Mouse (Mus musculus) lung, postnatal 36 days (tissue): ENCODE measurements at regions not wholly inside any gene's neighbourhood (a gene's known extent, or its start where the extent isn't known, plus 50 kb on each side); places are given as distances from the start of the nearest gene placed in this dataset.
A peak's percentile ranks its signal among the peaks of the same experiment; 100 is the strongest.

ENCODE experiments used
- DNase-seq: peaks from one replicate; pipeline ENCODE4 v3.0.0; 2022; ENCODE audit warnings: mixed read lengths

- DNase-seq = no peak
These were observed 272.9 kb downstream of the Matn1 start for GRCm38 (mm10) chr4:131217083-131217482.

- no peak for DNase-seq
These were observed 273.5 kb downstream of the Matn1 start for GRCm38 (mm10) chr4:131217571-131218155.

- no peak for DNase-seq
These were observed 276.8 kb downstream of the Matn1 start for GRCm38 (mm10) chr4:131220966-131221365.

- no peak for DNase-seq
These were observed 286.2 kb downstream of the Matn1 start for GRCm38 (mm10) chr4:131230361-131230760.

GRCm38 (mm10) chr4:131236611-131237031 lies 292.4 kb downstream of the Matn1 start:
- no peak for DNase-seq

- DNase-seq = no peak
These were observed 294.4 kb downstream of the Matn1 start for GRCm38 (mm10) chr4:131238591-131238990.

GRCm38 (mm10) chr4:131239132-131239531 lies 294.9 kb downstream of the Matn1 start:
- DNase-seq = no peak

GRCm38 (mm10) chr4:131240457-131240856 lies 296.3 kb downstream of the Matn1 start:
- DNase-seq = no peak

GRCm38 (mm10) chr4:131242250-131242649 lies 298.1 kb downstream of the Matn1 start:
- no peak for DNase-seq

GRCm38 (mm10) chr4:131243744-131244387 lies 299.7 kb downstream of the Matn1 start:
- DNase-seq = no peak

GRCm38 (mm10) chr4:131252602-131253442 lies 308.6 kb downstream of the Matn1 start:
- DNase-seq = peak; percentile 79

GRCm38 (mm10) chr4:131253443-131253817 lies 309.2 kb downstream of the Matn1 start:
- DNase-seq = no peak

- peak; percentile 79 for DNase-seq
These were observed 310.1 kb downstream of the Matn1 start for GRCm38 (mm10) chr4:131254243-131254642.

- DNase-seq = peak; percentile 15
These were observed 310.5 kb downstream of the Matn1 start for GRCm38 (mm10) chr4:131254691-131255090.

- DNase-seq = no peak
These were observed 317.1 kb downstream of the Matn1 start for GRCm38 (mm10) chr4:131261236-131261635.

GRCm38 (mm10) chr4:131262909-131263308 lies 318.7 kb downstream of the Matn1 start:
- DNase-seq = no peak

GRCm38 (mm10) chr4:131266764-131267163 lies 322.6 kb downstream of the Matn1 start:
- DNase-seq = no peak

- DNase-seq = peak; percentile 52
These were observed 323.6 kb downstream of the Matn1 start for GRCm38 (mm10) chr4:131267760-131268159.

GRCm38 (mm10) chr4:131270192-131270591 lies 326.0 kb downstream of the Matn1 start:
- DNase-seq = no peak

- no peak for DNase-seq
These were observed 327.9 kb downstream of the Matn1 start for GRCm38 (mm10) chr4:131272060-131272459.

- no peak for DNase-seq
These were observed 349.4 kb downstream of the Matn1 start for GRCm38 (mm10) chr4:131293560-131293959.

GRCm38 (mm10) chr4:131298011-131298674 lies 354.0 kb downstream of the Matn1 start:
- DNase-seq = peak; percentile 18

GRCm38 (mm10) chr4:131303936-131304335 lies 359.8 kb downstream of the Matn1 start:
- DNase-seq = no peak
